Mouse (Mus musculus) spleen, postnatal 10 days (tissue): ENCODE results near the gene Soat2.

Experiments used
- DNase-seq, 2 experiments: peaks; one replicate each; pipeline ENCODE4 v3.0.0; 2021 to 2022; ENCODE audit warnings: low spot score in 2 of 2

Soat2 gene

GRCm38 (mm10) chr15:102113674-102114073, 36.7 kb upstream of the Soat2 start:
- DNase-seq, result no peak

DNA sequence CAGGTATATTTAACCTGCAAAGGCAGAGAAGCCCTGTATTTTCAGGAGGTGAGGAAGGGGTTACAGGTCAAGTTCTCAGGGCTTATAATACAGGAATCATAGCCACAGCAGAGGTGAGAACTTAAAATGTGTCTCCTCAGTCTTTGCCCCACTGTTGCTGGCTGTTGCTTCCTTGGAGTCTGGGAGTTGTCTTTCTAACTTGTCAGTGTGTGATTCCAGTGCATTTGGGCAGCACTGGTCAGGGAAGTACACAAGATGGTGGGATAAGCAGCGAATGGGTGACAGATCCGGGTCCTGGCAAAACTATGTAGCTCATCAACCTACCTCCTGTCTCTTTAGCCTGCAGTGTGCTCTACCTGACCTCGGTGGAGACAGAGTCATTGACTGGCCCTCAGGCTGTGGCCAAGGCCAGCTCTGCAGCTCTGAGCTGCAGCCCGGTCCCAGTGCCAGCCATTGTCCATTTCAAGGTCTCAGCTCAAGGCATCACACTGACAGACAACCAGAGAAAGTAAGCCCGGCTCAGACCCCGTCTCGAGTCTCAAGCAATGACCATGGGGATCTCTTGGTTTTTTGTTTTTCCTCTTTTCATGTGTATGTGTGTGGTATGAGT, 35.6 kb upstream of the Soat2 start:
- DNase-seq, result no peak

DNA sequence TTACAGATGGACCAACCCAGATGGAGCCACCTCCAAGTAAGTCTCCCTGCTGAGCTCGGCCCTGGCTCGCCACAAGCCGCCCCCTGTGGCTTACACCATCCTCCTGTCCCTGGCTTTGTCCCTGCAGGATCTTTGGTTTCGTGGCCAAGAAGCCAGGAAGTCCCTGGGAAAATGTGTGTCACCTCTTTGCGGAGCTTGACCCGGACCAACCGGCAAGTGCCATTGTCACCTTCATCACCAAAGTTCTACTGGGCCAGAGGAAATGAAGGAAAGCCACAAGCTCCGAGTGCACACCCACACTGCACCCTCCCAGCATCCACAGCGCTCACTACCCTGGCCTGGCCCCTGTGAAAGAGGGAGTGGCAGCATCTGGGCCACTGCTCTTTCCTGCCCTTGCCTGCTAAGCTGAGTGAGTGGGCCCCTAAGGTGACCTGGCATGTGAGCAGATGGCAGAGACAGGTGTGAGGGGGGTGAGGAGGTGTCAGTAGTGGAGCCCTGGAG, 34.5 kb upstream of the Soat2 start:
- DNase-seq, result peak in 1 of 2 experiments; percentile 36

- no peak for DNase-seq
Observed at GRCm38 (mm10) chr15:102116753-102117415, 33.4 kb upstream of the Soat2 start.

DNA sequence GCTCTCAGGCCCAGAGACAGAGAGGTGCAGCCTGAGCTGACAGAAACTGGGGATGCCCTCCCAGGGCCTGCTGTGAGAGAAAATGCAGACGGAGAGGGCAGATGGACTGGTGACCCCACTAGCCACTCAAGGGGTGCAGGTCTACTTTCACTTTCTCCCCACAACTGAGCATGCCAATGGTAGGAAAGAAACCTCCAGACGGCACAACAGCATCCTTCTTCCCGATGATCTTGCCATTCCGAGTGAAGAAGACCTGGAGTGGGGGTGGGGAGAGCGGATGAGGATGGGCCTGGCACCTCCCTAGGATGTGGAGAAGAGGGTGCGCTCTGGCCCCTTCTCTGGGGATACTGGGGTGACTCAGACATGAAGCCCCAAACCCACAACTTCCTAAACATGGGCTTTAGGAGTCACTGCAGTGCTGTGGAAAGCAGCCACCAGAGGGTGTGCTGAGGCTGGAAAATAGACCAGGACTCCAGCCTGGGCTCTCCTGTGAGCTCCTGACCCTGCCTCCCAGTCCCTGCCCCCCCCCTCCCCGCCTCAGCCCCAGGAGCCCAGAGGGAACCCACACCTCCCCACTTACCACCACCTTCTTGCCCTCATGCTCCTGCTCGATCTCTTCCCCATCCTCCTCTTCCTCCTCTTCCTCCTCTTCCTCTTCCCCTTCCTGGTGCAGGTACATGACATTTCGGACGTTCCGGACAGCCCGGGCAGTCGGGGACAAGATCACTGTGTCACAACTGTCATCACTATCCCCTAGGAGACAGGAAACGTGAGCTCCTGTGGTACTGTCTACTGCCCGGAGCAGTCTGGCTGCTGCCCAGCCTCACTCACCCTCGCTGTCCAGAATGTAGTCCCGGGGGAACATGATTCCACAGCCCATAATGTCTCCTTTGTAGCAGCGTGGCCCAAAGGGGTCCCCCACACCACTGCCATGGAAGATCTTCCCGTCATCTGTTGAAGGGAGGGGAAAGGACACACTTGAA, 32.6 kb upstream of the Soat2 start:
- no peak for DNase-seq

- DNase-seq, result no peak
Observed at GRCm38 (mm10) chr15:102118591-102118990, 31.7 kb upstream of the Soat2 start.

DNA sequence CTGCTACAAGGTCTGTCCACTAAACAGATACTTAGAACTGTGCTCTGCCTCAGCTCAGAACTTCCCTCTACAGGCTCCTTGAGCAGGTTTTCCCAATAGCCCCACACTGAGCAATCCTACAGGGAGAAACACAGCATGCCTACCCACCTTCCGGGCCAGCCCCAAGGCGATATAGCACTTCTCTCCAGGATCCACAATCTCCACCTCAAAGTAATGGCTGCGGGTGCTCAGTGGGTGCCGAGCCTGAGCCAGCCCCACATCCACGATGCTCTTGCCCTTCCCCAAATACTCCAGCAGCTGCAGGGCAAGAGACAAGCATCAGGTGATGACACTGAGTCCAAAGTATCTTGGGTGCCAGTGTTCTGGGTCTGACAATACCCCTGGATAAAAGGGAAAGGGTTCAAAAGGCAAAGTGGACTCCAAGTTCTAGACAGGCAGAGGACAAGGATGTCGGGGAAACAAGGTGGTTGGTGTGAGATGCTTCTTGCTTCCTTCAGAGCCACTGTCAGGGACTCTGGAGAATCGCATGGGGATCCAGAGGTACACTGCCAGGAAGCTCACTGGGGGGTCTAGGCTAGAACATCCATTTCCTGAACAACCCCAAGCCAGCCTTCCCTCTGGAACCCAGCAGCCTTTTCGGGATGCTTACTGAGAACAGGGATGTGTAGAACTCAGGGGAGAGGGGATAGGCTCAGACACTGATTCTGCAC, 31.1 kb upstream of the Soat2 start:
- no peak for DNase-seq

GRCm38 (mm10) chr15:102119831-102120170, 30.5 kb upstream of the Soat2 start:
- DNase-seq, result no peak

DNA sequence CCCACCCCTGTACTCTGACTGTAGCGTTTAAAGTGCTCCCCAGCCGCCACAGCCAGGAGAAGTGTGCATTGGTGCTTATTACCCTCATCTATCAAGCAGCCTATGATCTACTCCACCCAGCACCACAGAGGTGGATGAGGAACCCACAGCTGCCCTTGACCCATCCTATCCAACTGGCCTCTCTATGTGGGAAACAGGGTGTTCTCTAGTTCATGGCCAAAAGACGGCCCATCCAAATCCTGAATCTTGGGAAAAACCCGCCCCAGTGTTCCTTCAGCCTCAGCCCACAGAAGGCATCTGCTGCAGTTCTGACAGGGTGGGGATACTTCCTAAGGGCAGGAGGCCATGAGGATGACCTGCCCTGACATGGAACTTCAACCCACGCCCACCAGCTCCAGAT, 29.8 kb upstream of the Soat2 start:
- no peak for DNase-seq

DNA sequence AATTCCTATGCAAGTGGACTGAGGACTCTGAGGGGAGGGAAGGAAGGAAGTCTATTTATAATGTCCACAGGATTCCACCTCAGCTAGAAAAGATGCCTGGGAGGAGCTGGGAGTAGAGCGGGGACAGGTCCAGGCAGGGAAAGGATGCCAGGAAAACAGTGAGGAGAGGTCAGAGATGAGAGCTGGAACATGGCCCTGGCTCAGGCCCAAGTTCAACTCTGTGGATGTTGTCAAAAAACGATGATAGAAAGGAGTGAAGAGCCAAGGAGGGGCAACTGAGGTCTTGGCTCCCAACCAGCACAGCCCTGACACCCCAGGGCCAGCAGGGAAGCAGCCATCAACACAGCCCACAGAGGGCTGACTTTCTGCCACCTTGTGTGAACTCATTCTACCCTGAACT, 24.0 kb upstream of the Soat2 start:
- no peak for DNase-seq

- no peak for DNase-seq
Observed at GRCm38 (mm10) chr15:102133314-102133713, 17.0 kb upstream of the Soat2 start.

DNA sequence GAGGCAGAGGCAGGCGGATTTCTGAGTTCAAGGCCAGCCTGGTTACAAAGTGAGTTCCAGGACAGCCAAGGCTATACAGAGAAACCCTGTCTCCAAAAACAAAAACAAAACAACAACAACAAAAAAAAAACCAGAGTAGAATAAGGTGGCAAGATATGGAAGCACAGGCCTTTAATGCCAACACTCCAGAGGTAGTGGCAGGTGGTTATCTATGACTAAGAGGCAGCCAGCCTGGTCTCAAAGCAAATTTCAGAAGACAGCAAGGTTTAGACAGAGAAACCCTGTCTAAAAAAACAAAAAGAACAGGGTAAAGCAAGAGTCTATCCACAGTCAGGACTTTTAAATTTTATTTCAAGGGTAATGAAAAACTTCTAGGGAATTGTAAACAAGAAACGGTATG, 15.6 kb upstream of the Soat2 start:
- no peak for DNase-seq

- DNase-seq, result no peak
Observed at GRCm38 (mm10) chr15:102135522-102136128, 14.7 kb upstream of the Soat2 start.

DNA sequence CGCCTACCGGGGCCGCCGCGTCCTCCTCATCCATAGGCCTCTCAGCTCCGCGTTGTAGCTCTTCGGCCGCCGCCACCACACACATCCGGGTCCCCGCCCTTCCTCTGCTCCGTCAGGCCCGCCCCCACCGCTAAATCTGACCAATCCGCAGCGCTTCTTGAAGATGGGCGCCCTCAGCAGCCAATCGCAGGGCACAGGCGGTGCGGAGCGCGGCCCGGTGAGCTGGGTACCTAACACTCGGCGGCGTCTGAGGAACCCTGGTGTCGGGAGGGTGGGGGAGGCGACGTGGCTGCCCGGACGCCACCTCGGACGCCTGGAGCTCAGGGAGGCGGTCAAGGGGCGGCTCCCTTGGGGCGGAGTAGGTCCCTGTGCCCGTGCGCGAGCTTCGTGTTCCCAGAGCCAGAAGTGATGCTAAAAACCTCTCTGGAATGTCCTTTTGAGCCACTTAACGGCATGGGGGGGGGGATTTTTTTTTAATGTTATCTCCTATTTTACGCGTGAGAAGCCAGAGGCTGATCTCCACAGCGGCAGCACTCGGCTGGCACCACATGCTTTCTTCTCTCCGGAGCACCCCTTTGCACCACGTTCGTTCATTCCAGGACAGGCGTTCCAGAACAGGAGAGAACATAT, 14.1 kb upstream of the Soat2 start, which contains the start of gene Spryd3:
TSS of gene Spryd3 (minus strand) at position 106 of the 630 bp plus-strand sequence.
- peak; percentile 97 to 99 for DNase-seq

DNA sequence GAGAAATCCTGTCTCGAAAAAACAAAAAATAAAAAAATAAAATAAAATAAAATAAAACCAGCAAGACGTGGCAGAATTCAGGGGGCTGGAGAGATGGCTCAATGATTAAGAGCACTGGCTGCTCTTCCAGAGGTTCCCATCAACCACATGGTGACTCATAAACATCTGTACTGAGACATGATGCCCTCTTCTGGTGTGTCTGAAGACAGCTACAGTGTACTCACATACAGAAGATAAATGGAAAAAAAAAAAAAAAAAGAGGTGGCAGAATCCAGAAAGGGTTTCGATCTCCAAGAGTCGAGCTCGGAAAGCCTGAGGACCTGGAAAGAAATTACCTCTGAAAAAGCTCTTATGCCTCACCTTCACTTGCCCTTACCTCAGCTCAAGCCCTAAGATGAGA, 9.2 kb upstream of the Soat2 start:
- no peak for DNase-seq

- DNase-seq, result no peak
Observed at GRCm38 (mm10) chr15:102142914-102143912, 7.1 kb upstream of the Soat2 start.

- DNase-seq, result no peak
Observed at GRCm38 (mm10) chr15:102144274-102144711, 6.0 kb upstream of the Soat2 start, which contains the start of gene Igfbp6. Igfbp6 (plus strand) TSS chr15:102144362.

GRCm38 (mm10) chr15:102144726-102145125, 5.6 kb upstream of the Soat2 start:
- DNase-seq, result no peak

DNA sequence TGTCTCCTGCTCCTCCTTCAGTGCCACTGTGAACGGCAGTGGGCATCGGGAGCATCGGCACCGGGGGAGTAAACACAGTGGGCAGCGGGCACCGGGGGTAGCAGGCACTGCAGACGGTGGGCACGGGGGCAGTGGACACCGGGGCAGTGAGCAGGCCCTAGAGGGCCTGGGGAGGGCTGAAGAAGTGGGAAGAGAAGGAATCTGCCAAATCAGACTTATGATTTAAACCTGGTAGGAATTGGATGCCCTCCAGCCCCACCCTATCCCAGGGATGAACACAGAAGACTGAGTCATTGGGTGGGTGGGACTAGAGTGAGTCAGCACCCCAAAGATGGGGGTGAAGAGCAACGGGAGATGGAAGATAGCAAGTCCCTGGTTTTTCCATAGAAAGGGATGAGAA, 5.0 kb upstream of the Soat2 start:
- DNase-seq, result no peak
